Mouse (Mus musculus): Measurements from ENCODE around the gene Fgd2.

DNA sequence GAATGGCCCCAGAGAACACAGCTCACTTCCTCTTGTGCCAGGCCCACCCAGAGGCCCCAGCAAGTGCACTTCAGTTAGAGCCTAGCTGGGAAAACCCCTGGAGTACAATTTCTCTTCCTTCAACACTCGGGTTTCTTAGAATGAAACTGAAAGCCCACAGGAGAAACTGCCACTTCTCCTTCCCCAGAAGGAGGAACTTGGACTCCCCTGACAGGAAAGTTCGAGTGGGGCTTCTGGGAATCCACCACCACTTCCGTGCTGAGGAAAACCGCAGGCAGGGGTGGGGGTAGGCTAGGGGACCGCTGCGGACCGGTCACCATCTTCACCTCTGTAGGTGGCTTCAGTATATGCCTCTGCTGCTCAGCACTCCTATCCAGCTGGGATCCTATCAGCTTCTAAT lies 34.7 kb downstream of the Fgd2 start:
- TF ChIP-seq POLR2A (IDR thresholded peaks at IDR 0.05; ENCODE audit: low read depth, low read length) (no peak), CTCF (IDR thresholded peaks at IDR 0.05; ENCODE audit: extremely low read depth, insufficient read depth, insufficient read length, insufficient replicate concordance) (no peak)
